Mouse (Mus musculus): ENCODE measurements around the gene Auts2. TPM values are rescaled to one million over a fixed set of nuclear protein-coding genes. Genes with fewer than 3 reads are reported as not detected.

Gene Auts2
- polyA plus RNA-seq, 1 experiment from 2014 or later, result 70.3 TPM

DNA sequence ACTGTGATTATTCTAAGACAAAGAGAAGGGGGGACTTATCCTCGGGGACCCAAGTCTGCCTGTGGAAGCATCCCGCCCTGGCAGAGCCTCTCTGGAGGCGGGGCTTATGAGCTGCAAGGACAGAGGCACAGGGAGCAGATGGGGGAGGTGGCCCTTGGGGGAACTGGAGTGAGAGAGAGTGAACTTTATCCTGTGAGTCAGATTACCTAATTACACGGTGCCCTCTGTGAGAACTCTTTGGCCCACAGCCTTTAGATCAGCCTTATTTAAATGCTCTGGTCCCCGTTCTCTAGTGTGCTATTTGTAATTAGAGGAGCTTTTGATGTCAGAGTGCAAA, 809.9 kb downstream of the Auts2 start:
- no peaks in the 10 kb centered on the region for H3K36me3 ChIP-seq (ENCODE audit: control insufficient read depth, insufficient read depth, low read length)
- no peak overlapping the region for H3K4me2 ChIP-seq (replicated peaks; ENCODE audit: low read depth, low read length)
- DNase-seq (ENCODE audit: low spot score) (peak; percentile 33), ATAC-seq (ENCODE audit: low FRiP score) (peak; percentile 35; the same call in 1 of the 2 replicates)
- H3K9ac ChIP-seq (ENCODE audit: low read depth, low read length), result no peak overlapping the region
- H3K27ac ChIP-seq (ENCODE audit: low read depth, low read length), result no peak overlapping the region
- H3K9me3 ChIP-seq (ENCODE audit: control insufficient read depth, low read length), result no peaks in the 10 kb centered on the region
- 6% methylated on average over 5 of the region's 5 CpGs for WGBS
- H3K4me3 ChIP-seq (ENCODE audit: low read depth, low read length), result no peak overlapping the region
- H3K4me1 ChIP-seq (replicated peaks; ENCODE audit: control insufficient read depth, insufficient read depth, low read length), result no peaks in the 10 kb centered on the region; the same call in 1 of the 2 replicates
- no peaks in the 10 kb centered on the region for H3K27me3 ChIP-seq (ENCODE audit: control insufficient read depth, insufficient read depth, low read length)

DNA sequence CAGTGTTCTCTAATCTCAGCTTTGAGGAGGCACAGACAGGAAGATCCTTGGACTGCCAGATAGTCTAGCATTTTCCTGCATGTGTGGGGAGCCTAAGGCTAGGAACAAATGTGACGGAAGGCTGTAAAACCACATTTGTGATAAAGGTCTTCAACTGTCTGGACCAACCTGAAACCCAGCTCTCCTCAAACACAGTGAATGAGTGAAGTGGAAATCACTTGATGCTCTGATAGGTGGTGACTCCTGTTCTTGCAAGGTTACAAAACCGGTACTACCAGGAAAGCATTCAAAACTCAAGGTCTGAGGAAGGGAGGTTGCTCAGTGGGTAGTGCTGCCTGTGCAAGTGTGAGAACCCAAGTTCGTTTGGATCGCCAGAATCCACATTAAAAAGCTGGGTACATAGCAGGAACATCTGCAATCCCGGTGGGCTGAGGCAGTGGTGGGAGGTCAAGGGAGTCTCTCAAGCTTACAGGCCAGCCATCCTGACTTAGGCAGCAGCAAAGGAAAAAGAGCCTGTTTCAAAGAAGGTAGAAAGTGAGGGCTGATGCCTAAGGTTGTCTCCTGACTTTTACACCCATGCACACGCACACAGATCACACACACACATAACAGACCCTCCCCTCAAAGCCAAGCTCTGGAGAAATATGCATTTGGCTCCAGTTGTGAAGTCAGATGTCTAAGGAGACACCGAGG, 810.4 kb downstream of the Auts2 start:
- Histone ChIP-seq H3K27ac (ENCODE audit: low read depth, low read length) (no peak overlapping the region), H3K4me2 (replicated peaks; ENCODE audit: low read depth, low read length) (no peak overlapping the region), H3K36me3 (ENCODE audit: control insufficient read depth, insufficient read depth, low read length) (no peaks in the 10 kb centered on the region), H3K9me3 (ENCODE audit: control insufficient read depth, low read length) (no peaks in the 10 kb centered on the region), H3K27me3 (ENCODE audit: control insufficient read depth, insufficient read depth, low read length) (no peaks in the 10 kb centered on the region), H3K4me3 (ENCODE audit: low read depth, low read length) (no peak overlapping the region), H3K9ac (ENCODE audit: low read depth, low read length) (no peak overlapping the region), H3K4me1 (replicated peaks; ENCODE audit: control insufficient read depth, insufficient read depth, low read length) (no peaks in the 10 kb centered on the region; the same call in 1 of the 2 replicates)
- WGBS, result 61% methylated on average over 7 of the region's 7 CpGs
- ATAC-seq (ENCODE audit: low FRiP score), result no peak
- DNase-seq (ENCODE audit: low spot score), result no peak

DNA sequence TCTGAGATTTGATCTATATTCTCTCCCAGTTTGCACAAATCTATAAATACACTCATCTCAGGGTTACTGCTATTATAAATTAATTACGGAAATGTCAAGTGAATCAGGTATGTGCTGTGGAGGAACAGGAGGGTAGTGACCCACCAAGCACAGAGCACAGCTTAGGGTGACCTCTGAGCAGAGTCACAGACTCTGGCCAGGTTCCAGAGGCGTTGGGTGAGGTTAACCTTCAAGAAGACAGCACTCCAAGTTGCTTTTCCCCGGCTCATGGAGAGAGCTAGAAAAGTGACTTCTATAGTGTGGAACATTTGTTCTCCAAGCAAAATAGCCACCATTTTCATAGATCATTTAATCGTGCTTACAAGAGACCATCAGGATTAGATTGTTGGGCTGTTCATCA, 813.7 kb downstream of the Auts2 start:
- no peaks in the 10 kb centered on the region for H3K9me3 ChIP-seq (ENCODE audit: control insufficient read depth, low read length)
- no peaks in the 10 kb centered on the region for H3K36me3 ChIP-seq (ENCODE audit: control insufficient read depth, insufficient read depth, low read length)
- DNase-seq (ENCODE audit: low spot score) (no peak), ATAC-seq (ENCODE audit: low FRiP score) (no peak)
- no peaks in the 10 kb centered on the region; the same call in 1 of the 2 replicates for H3K4me1 ChIP-seq (replicated peaks; ENCODE audit: control insufficient read depth, insufficient read depth, low read length)
- no peaks in the 10 kb centered on the region for H3K27me3 ChIP-seq (ENCODE audit: control insufficient read depth, insufficient read depth, low read length)
- no peak overlapping the region for H3K4me2 ChIP-seq (replicated peaks; ENCODE audit: low read depth, low read length)
- no peak overlapping the region for H3K9ac ChIP-seq (ENCODE audit: low read depth, low read length)
- 95% methylated on average over 4 of the region's 4 CpGs for WGBS
- no peak overlapping the region for H3K4me3 ChIP-seq (ENCODE audit: low read depth, low read length)
- no peak overlapping the region for H3K27ac ChIP-seq (ENCODE audit: low read depth, low read length)

DNA sequence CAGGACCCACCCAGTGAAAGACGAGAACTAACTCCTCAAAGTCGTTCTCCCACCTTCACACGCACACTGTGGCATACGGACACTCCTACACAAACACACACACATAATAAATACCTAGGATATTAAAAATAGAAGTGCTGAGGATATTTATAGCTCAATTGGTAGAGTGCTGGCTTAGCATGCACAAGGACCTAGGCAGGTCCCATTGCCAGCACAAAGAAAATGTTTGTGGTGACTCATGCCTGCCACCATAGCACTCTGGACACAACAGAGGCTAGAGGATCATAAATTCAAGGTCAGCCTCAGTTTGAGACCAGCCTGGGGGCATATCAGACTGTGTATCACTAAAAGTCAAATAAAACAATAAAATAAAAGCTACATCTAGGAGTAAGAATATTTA, 815.2 kb downstream of the Auts2 start:
- H3K36me3 ChIP-seq (ENCODE audit: control insufficient read depth, insufficient read depth, low read length), result no peaks in the 10 kb centered on the region
- ATAC-seq (ENCODE audit: low FRiP score), result no peak
- 91% methylated on average over 4 of the region's 4 CpGs for WGBS

DNA sequence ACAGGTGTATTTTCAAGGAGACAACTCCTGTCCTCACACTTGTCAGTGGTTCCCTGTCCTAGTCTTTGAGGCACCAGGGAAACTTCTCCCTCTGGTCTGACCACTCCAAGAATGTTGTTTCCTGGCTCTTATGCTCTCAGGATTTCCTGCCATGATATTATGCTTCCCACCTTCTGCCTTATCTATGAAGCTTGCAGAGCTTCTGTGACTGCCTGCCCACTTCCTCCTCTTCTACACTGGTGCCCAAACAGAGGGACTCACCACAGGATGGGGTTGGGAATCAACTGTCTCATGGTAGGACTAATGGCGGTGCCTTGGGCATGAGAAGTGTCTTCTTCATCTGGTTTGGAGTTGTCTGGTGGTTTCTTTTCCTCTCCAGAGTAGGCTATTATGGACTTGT, 818.6 kb downstream of the Auts2 start:
- Histone ChIP-seq H3K27ac (ENCODE audit: low read depth, low read length) (no peak overlapping the region), H3K9me3 (ENCODE audit: control insufficient read depth, low read length) (no peaks in the 10 kb centered on the region), H3K9ac (ENCODE audit: low read depth, low read length) (no peak overlapping the region), H3K4me2 (replicated peaks; ENCODE audit: low read depth, low read length) (no peak overlapping the region), H3K27me3 (ENCODE audit: control insufficient read depth, insufficient read depth, low read length) (no peaks in the 10 kb centered on the region), H3K4me1 (replicated peaks; ENCODE audit: control insufficient read depth, insufficient read depth, low read length) (0 out of 2 replicates have a peak, but pooled peaks cover 2% of the 10 kb centered on the region), H3K4me3 (ENCODE audit: low read depth, low read length) (no peak overlapping the region), H3K36me3 (ENCODE audit: control insufficient read depth, insufficient read depth, low read length) (no peaks in the 10 kb centered on the region)
- no peak for DNase-seq (ENCODE audit: low spot score)
- no peak for ATAC-seq (ENCODE audit: low FRiP score)
- WGBS, result 85% methylated on average over 1 of the region's 1 CpGs

More for the DNA sequence above, 815.2 kb downstream of the Auts2 start:
- no peak for DNase-seq (ENCODE audit: low spot score)
- Histone ChIP-seq H3K27ac (ENCODE audit: low read depth, low read length) (no peak overlapping the region), H3K4me1 (replicated peaks; ENCODE audit: control insufficient read depth, insufficient read depth, low read length) (no peaks in the 10 kb centered on the region), H3K27me3 (ENCODE audit: control insufficient read depth, insufficient read depth, low read length) (no peaks in the 10 kb centered on the region), H3K9ac (ENCODE audit: low read depth, low read length) (no peak overlapping the region), H3K4me2 (replicated peaks; ENCODE audit: low read depth, low read length) (no peak overlapping the region), H3K4me3 (ENCODE audit: low read depth, low read length) (no peak overlapping the region), H3K9me3 (ENCODE audit: control insufficient read depth, low read length) (no peaks in the 10 kb centered on the region)

DNA sequence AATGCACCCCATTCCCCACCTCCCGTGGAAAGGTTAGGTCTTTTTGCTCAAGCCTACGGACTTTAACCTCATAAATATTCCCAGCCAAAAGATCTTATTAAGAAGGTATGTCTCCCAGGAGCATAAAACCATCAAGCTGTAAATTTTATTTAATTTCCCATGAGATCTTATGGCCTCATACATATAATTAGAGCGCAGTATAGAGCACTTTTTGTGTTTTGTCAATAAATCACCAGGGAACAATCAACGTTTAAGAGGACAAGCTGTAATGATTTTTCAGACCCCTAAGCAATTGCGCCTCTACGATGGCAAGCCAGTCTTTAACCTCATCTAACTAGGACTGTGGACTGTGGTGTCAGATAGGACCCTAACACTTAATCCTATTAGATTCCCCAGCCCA, 820.4 kb downstream of the Auts2 start:
- peak; percentile 49; the same call in 1 of the 2 replicates for ATAC-seq (ENCODE audit: low FRiP score)
- WGBS, result 60% methylated on average over 6 of the region's 6 CpGs

DNA sequence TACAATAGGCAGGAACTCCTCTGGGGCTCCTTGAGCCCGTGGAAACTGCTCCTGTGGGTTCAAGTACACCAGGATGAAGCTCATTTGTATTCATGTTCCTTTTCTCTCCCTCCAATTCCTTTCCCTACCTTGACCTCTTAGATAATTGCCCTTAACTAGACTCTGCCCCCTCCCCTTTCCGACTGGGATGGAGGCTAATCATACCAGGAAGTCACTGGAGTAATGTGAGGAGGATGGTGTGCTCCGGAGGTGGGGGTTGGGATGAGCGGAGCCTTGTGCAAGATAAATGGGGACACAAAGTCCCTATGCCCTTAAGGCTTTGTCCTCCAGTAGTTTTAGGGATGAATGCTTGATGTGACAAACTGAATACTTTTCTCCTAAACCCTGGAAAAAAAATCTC, 820.8 kb downstream of the Auts2 start:
- Histone ChIP-seq H3K4me2 (replicated peaks; ENCODE audit: low read depth, low read length) (no peak overlapping the region), H3K9me3 (ENCODE audit: control insufficient read depth, low read length) (no peaks in the 10 kb centered on the region), H3K36me3 (ENCODE audit: control insufficient read depth, insufficient read depth, low read length) (no peaks in the 10 kb centered on the region), H3K4me1 (replicated peaks; ENCODE audit: control insufficient read depth, insufficient read depth, low read length) (peaks cover 2% of the 10 kb centered on the region), H3K4me3 (ENCODE audit: low read depth, low read length) (no peak overlapping the region), H3K27ac (ENCODE audit: low read depth, low read length) (no peak overlapping the region), H3K9ac (ENCODE audit: low read depth, low read length) (no peak overlapping the region), H3K27me3 (ENCODE audit: control insufficient read depth, insufficient read depth, low read length) (no peaks in the 10 kb centered on the region)
- 51% methylated on average over 4 of the region's 4 CpGs for WGBS
- DNase-seq (ENCODE audit: low spot score) (peak; percentile 32), ATAC-seq (ENCODE audit: low FRiP score) (peak; percentile 61; the same call in 1 of the 2 replicates)

More for the DNA sequence above, 820.4 kb downstream of the Auts2 start:
- Histone ChIP-seq H3K36me3 (ENCODE audit: control insufficient read depth, insufficient read depth, low read length) (no peaks in the 10 kb centered on the region), H3K27ac (ENCODE audit: low read depth, low read length) (no peak overlapping the region), H3K4me3 (ENCODE audit: low read depth, low read length) (no peak overlapping the region), H3K9me3 (ENCODE audit: control insufficient read depth, low read length) (no peaks in the 10 kb centered on the region), H3K4me2 (replicated peaks; ENCODE audit: low read depth, low read length) (no peak overlapping the region), H3K4me1 (replicated peaks; ENCODE audit: control insufficient read depth, insufficient read depth, low read length) (peaks cover 2% of the 10 kb centered on the region), H3K9ac (ENCODE audit: low read depth, low read length) (no peak overlapping the region), H3K27me3 (ENCODE audit: control insufficient read depth, insufficient read depth, low read length) (no peaks in the 10 kb centered on the region)
- DNase-seq (ENCODE audit: low spot score), result peak; percentile 47

DNA sequence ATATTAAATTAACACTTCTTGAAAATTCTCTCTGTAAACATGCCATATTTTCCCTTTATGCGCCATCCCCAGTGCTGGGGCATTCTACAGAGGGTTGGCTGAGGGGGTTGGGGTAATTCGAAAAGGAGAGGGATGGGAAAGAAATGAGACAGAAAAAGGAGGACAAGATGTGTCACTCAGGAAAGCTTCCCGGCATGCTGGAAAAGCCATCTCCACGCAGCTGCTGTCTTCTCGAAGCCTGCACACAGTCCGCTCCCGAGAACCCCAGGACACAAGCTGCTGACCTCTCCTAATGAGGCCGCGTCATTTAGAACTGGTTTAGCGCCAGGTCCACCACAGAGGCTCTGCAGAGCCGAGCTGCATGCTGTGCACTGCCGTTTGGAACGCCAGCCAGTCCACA, 825.1 kb downstream of the Auts2 start:
- peak overlapping the region; percentile 37; the same call in 1 of the 2 replicates for H3K27ac ChIP-seq (ENCODE audit: low read depth, low read length)
- H3K36me3 ChIP-seq (ENCODE audit: control insufficient read depth, insufficient read depth, low read length), result no peaks in the 10 kb centered on the region
- H3K4me1 ChIP-seq (replicated peaks; ENCODE audit: control insufficient read depth, insufficient read depth, low read length), result peaks cover 2% of the 10 kb centered on the region
- no peak overlapping the region for H3K9ac ChIP-seq (ENCODE audit: low read depth, low read length)
- WGBS, result 61% methylated on average over 13 of the region's 13 CpGs
- no peak overlapping the region for H3K4me3 ChIP-seq (ENCODE audit: low read depth, low read length)
- ATAC-seq (ENCODE audit: low FRiP score), result peak; percentile 49; the same call in 1 of the 2 replicates
- H3K27me3 ChIP-seq (ENCODE audit: control insufficient read depth, insufficient read depth, low read length), result no peaks in the 10 kb centered on the region
- peak; percentile 36 for DNase-seq (ENCODE audit: low spot score)
- no peaks in the 10 kb centered on the region for H3K9me3 ChIP-seq (ENCODE audit: control insufficient read depth, low read length)
- H3K4me2 ChIP-seq (replicated peaks; ENCODE audit: low read depth, low read length), result no peak overlapping the region

DNA sequence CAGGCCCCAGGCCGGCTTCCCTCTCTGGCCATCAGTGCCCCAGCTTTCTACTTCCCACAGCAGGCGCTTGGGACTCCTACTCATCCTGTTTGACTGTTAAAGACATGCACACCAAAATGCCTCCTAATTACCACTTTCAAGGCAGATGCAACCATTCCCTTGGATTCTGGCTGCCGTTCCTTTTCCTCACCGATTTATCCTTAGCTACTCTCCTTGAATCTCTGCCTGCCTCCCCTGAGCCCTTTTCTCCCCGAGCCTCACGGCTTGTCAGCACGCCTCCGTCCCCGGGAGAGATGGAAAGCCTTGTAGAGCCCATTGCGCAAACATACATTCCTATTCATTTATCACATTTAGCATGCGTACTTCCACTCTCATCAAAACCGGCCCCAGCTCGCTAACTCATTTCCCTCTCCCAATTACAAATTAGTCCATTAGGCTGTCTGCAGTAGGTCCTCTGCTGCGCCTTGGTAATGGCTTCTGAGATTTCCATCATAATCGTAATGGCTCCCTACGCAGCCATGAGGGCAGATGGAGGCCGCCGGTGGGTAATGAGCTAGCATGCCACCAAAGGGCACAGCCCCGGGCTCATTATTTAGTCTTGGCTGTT, 825.7 kb downstream of the Auts2 start:
- H3K36me3 ChIP-seq (ENCODE audit: control insufficient read depth, insufficient read depth, low read length), result no peaks in the 10 kb centered on the region
- H3K9ac ChIP-seq (ENCODE audit: low read depth, low read length), result no peak overlapping the region
- no peaks in the 10 kb centered on the region for H3K27me3 ChIP-seq (ENCODE audit: control insufficient read depth, insufficient read depth, low read length)
- peaks cover 1% of the 10 kb centered on the region for H3K4me1 ChIP-seq (replicated peaks; ENCODE audit: control insufficient read depth, insufficient read depth, low read length)
- H3K4me3 ChIP-seq (ENCODE audit: low read depth, low read length), result no peak overlapping the region
- ATAC-seq (ENCODE audit: low FRiP score) (peak; percentile 70), DNase-seq (ENCODE audit: low spot score) (peak; percentile 34)
- H3K4me2 ChIP-seq (replicated peaks; ENCODE audit: low read depth, low read length), result no peak overlapping the region
- 66% methylated on average over 19 of the region's 19 CpGs for WGBS
- H3K9me3 ChIP-seq (ENCODE audit: control insufficient read depth, low read length), result no peaks in the 10 kb centered on the region
- H3K27ac ChIP-seq (ENCODE audit: low read depth, low read length), result peak overlapping the region; percentile 37; the same call in 1 of the 2 replicates

Measured in hindbrain, embryonic 11.5 days (tissue).